Mouse (Mus musculus): ENCODE data around the gene Tmed8. TPM values are rescaled to one million over a fixed set of nuclear protein-coding genes. Genes with fewer than 3 reads are reported as not detected.

Tmed8 gene
- polyA plus RNA-seq, 1 experiment from 2014 or later, result 2.4 TPM

GRCm38 (mm10) chr12:87131181-87131580 lies 69.1 kb downstream of the Tmed8 start:
- Histone ChIP-seq H3K4me2 (no peak overlapping the region), H3K27ac (no peak overlapping the region), H3K9me3 (no peaks in the 10 kb centered on the region), H3K9ac (no peak overlapping the region), H3K4me1 (no peaks in the 10 kb centered on the region), H3K27me3 (no peaks in the 10 kb centered on the region), H3K36me3 (peaks cover 46% of the 10 kb centered on the region), H3K4me3 (no peak overlapping the region)
- no peak for ATAC-seq (ENCODE audit: insufficient number of reproducible peaks, low FRiP score, low TSS enrichment, low read depth)
- 71% methylated on average over 2 of the region's 2 CpGs for WGBS

- Histone ChIP-seq H3K27me3 (no peaks in the 10 kb centered on the region), H3K4me1 (no peaks in the 10 kb centered on the region), H3K36me3 (peaks cover 46% of the 10 kb centered on the region), H3K9me3 (no peaks in the 10 kb centered on the region), H3K9ac (no peak overlapping the region), H3K4me3 (no peak overlapping the region), H3K27ac (no peak overlapping the region), H3K4me2 (no peak overlapping the region)
- ATAC-seq (ENCODE audit: insufficient number of reproducible peaks, low FRiP score, low TSS enrichment, low read depth), result no peak
- 94% methylated on average over 4 of the region's 4 CpGs for WGBS
Observed at GRCm38 (mm10) chr12:87130224-87130623, 70.0 kb downstream of the Tmed8 start.

GRCm38 (mm10) chr12:87127256-87127655 lies 73.0 kb downstream of the Tmed8 start:
- ATAC-seq (ENCODE audit: insufficient number of reproducible peaks, low FRiP score, low TSS enrichment, low read depth), result no peak
- no peaks in the 10 kb centered on the region for H3K27me3 ChIP-seq
- H3K9ac ChIP-seq, result no peak overlapping the region
- H3K4me2 ChIP-seq, result no peak overlapping the region
- H3K9me3 ChIP-seq, result no peaks in the 10 kb centered on the region
- H3K4me3 ChIP-seq, result no peak overlapping the region
- WGBS, result 72% methylated on average over 4 of the region's 4 CpGs
- H3K27ac ChIP-seq, result no peak overlapping the region
- peaks cover 52% of the 10 kb centered on the region for H3K36me3 ChIP-seq
- no peaks in the 10 kb centered on the region for H3K4me1 ChIP-seq

GRCm38 (mm10) chr12:87121918-87122589 lies 78.2 kb downstream of the Tmed8 start:
- WGBS, result 88% methylated on average over 4 of the region's 4 CpGs
- Histone ChIP-seq H3K36me3 (peaks cover 46% of the 10 kb centered on the region), H3K27me3 (no peaks in the 10 kb centered on the region)

More at GRCm38 (mm10) chr12:87121918-87122589, 78.2 kb downstream of the Tmed8 start:
- ATAC-seq (ENCODE audit: insufficient number of reproducible peaks, low FRiP score, low TSS enrichment, low read depth), result no peak
- Histone ChIP-seq H3K4me2 (no peak overlapping the region), H3K9me3 (no peaks in the 10 kb centered on the region), H3K9ac (no peak overlapping the region), H3K4me1 (no peaks in the 10 kb centered on the region), H3K27ac (no peak overlapping the region), H3K4me3 (no peak overlapping the region)

Other genes starting within 250 kb of the Tmed8 start
- gene Zdhhc22, start 210.0 kb downstream of the Tmed8 start, polyA plus RNA-seq (2015; fragmentation: Nextera tagmentation; extraction: Ambion mirVana), result 0.14 TPM in 1 of 2 replicates, not detected in the other
- not detected in 2 replicates for gene Tmem63c, start 179.1 kb downstream of the Tmed8 start, polyA plus RNA-seq (2015; fragmentation: Nextera tagmentation; extraction: Ambion mirVana)
- 0.09 and 0.29 TPM in 2 replicates for gene Ngb, start 97.9 kb downstream of the Tmed8 start, polyA plus RNA-seq (2015; fragmentation: Nextera tagmentation; extraction: Ambion mirVana)
- gene Gstz1, start 53.3 kb downstream of the Tmed8 start, polyA plus RNA-seq (2015; fragmentation: Nextera tagmentation; extraction: Ambion mirVana), result 30.5 and 33.1 TPM in 2 replicates
- 14.7 and 15.9 TPM in 2 replicates for gene Pomt2, start 52.5 kb downstream of the Tmed8 start, polyA plus RNA-seq (2015; fragmentation: Nextera tagmentation; extraction: Ambion mirVana)
- 0.70 and 1.9 TPM in 2 replicates for gene Samd15, start 731 bp downstream of the Tmed8 start, polyA plus RNA-seq (2015; fragmentation: Nextera tagmentation; extraction: Ambion mirVana)
- gene Noxred1, start 38.3 kb upstream of the Tmed8 start, polyA plus RNA-seq (2015; fragmentation: Nextera tagmentation; extraction: Ambion mirVana), result 0.46 and 0.78 TPM in 2 replicates
- 42.2 and 42.5 TPM in 2 replicates for gene Vipas39, start 65.8 kb upstream of the Tmed8 start, polyA plus RNA-seq (2015; fragmentation: Nextera tagmentation; extraction: Ambion mirVana)
- 205 and 215 TPM in 2 replicates for gene Ahsa1, start 66.0 kb upstream of the Tmed8 start, polyA plus RNA-seq (2015; fragmentation: Nextera tagmentation; extraction: Ambion mirVana)
- gene Ism2, start 99.3 kb upstream of the Tmed8 start, polyA plus RNA-seq (2015; fragmentation: Nextera tagmentation; extraction: Ambion mirVana), result 1.3 and 1.7 TPM in 2 replicates
- gene Sptlc2, start 187.9 kb upstream of the Tmed8 start, polyA plus RNA-seq (2015; fragmentation: Nextera tagmentation; extraction: Ambion mirVana), result 82.1 and 83.7 TPM in 2 replicates
- 242 and 296 TPM in 2 replicates for gene Slirp, start 243.4 kb upstream of the Tmed8 start, polyA plus RNA-seq (2015; fragmentation: Nextera tagmentation; extraction: Ambion mirVana)
- 53.2 and 66.1 TPM in 2 replicates for gene Alkbh1, start 243.6 kb upstream of the Tmed8 start, polyA plus RNA-seq (2015; fragmentation: Nextera tagmentation; extraction: Ambion mirVana)